ENCODE assay signal across 26 mouse cellular contexts in genomic region chr9:65465241-65465640, GRCm38 (mm10). TPM values are rescaled to one million over a fixed set of nuclear protein-coding genes. Genes with fewer than 3 reads are reported as not detected.
"Had no signal": no experiment of that assay in that cellular context is flagged by ENCODE, and none has a peak within 500 bp of the region (broad histone marks: within the 10 kb centered on the region; RNA-seq: fewer than 3 reads in every experiment).

No protein-coding gene starts in this region.

- H3K4me3 ChIP-seq: midbrain, embryonic 10.5 days; midbrain, embryonic 12.5 days; myocyte; neural tube, embryonic 13.5 days; neural tube, embryonic 15.5 days; stomach, embryonic 15.5 days had no signal

- H3K4me2 ChIP-seq: lung, embryonic 14.5 days; midbrain, embryonic 12.5 days; neural tube, embryonic 13.5 days; neural tube, embryonic 15.5 days; stomach, embryonic 15.5 days had no signal

- H3K27ac ChIP-seq: midbrain, embryonic 10.5 days; midbrain, embryonic 12.5 days; neural tube, embryonic 13.5 days; neural tube, embryonic 15.5 days; stomach, embryonic 15.5 days; stomach, postnatal 0 days had no signal

- H3K27me3 ChIP-seq: midbrain, embryonic 12.5 days; neural tube, embryonic 13.5 days; neural tube, embryonic 15.5 days; stomach, embryonic 15.5 days had no signal

- H3K9me3 ChIP-seq: midbrain, embryonic 10.5 days; midbrain, embryonic 12.5 days; neural tube, embryonic 13.5 days; neural tube, embryonic 15.5 days; stomach, embryonic 15.5 days had no signal

- H3K9ac ChIP-seq: lung, embryonic 14.5 days; midbrain, embryonic 12.5 days; neural tube, embryonic 13.5 days; neural tube, embryonic 15.5 days; stomach, embryonic 15.5 days had no signal

- ATAC-seq: midbrain, embryonic 16.5 days had no signal

- DNase-seq: lung, adult 18-20 months; lung, embryonic 14.5 days; lung, postnatal 10 days; lung, postnatal 4 days; midbrain, embryonic 14.5 days; retina, postnatal 1 day; right cerebral cortex, adult 18-20 months; right cerebral cortex, postnatal 25 days; right cerebral cortex, postnatal 4 days; spleen, adult 18-20 months; thymus, adult 2 months; thymus, postnatal 25 days; thymus, postnatal 4 days had no signal

RNA-seq across cellular contexts. Expression of gene Slc51b, which starts 42.5 kb away (rescaled TPM):
- polyA plus RNA-seq: lung, embryonic 14.5 days; lung, embryonic 16.5 days; midbrain, embryonic 10.5 days; midbrain, embryonic 12.5 days; midbrain, embryonic 14.5 days; midbrain, embryonic 16.5 days; myocyte; neural tube, embryonic 11.5 days; neural tube, embryonic 13.5 days; neural tube, embryonic 15.5 days; stomach, postnatal 0 days; testis, adult 2 months; urinary bladder, adult 2 months had no signal

RNA-seq across cellular contexts. Expression of gene Ankdd1a, which starts 54.8 kb away (rescaled TPM):
- polyA plus RNA-seq: lung, embryonic 16.5 days; midbrain, embryonic 10.5 days; small intestine, adult 2 months; testis, adult 2 months had no signal
